Mouse (Mus musculus): ENCODE measurements around the gene Myh13. TPM values are rescaled to one million over a fixed set of nuclear protein-coding genes. Genes with fewer than 3 reads are reported as not detected.

Myh13 gene
- polyA plus RNA-seq, 1 experiment from 2014 or later, result not detected

DNA sequence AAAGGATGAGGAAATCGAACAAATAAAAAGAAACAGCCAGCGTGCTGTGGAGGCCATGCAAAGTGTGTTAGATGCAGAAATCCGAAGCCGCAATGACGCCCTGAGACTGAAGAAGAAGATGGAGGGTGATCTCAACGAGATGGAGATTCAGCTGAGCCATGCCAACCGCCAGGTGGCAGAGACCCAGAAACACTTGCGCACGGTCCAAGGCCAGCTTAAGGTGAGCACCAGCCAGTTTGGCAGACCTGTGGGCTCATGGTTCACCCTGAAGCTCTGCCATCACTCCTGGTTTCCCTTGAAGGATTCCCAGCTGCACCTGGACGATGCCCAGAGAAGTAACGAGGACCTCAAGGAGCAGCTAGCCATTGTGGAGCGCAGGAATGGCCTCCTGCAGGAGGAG, 43.1 kb downstream of the Myh13 start:
- H3K9me3 ChIP-seq, result no peaks in the 10 kb centered on the region
- 89% methylated on average over 12 of the region's 12 CpGs for WGBS
- no peaks in the 10 kb centered on the region; the same call in 1 of the 2 replicates for H3K27me3 ChIP-seq (replicated peaks; ENCODE audit: low read depth, poor library complexity, severe bottlenecking)
- no peaks in the 10 kb centered on the region for H3K36me3 ChIP-seq (replicated peaks)
- no peak overlapping the region for H3K27ac ChIP-seq (replicated peaks)
- no peak overlapping the region for H3K4me3 ChIP-seq
- DNase-seq (ENCODE audit: low spot score), result no peak
- no peaks in the 10 kb centered on the region for H3K4me1 ChIP-seq

DNA sequence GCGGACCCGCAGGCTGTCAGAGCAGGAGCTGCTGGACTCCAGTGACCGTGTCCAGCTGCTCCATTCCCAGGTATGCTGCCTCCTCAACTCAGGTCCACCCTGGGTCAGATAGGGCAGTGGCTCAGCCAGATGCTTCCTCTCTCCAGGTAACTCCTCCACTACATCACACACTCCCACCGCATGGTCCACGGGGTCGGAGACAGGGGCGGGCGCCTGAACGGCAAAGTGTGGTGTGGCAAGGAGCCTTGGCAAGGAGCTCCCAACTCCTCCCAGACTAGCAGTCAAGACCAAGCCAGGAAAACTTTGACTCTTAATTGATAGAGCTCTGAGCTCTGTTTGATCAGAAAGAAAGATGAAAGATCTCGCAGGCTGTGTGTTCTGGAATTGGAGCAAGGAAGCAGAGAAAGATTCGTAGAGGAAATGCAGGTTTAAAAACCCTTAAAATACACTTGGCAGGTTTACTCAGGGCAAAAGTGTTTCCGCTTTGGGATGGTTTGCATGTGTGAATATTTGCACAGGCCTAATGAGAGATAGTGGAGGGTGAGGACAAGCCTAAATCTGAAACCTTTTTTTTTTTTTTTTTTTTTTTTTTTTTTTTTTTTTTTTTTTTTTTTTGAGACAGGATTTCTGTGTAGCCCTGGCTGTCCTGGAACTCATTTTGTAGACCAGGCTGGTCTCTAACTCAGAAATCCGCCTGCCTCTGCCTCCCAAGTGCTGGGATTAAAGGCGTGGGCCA, 43.7 kb downstream of the Myh13 start:
- no peak overlapping the region for H3K27ac ChIP-seq (replicated peaks)
- H3K4me1 ChIP-seq, result no peaks in the 10 kb centered on the region
- DNase-seq (ENCODE audit: low spot score), result no peak
- no peaks in the 10 kb centered on the region; the same call in 1 of the 2 replicates for H3K27me3 ChIP-seq (replicated peaks; ENCODE audit: low read depth, poor library complexity, severe bottlenecking)
- H3K36me3 ChIP-seq (replicated peaks), result no peaks in the 10 kb centered on the region
- H3K4me3 ChIP-seq, result no peak overlapping the region
- WGBS, result 92% methylated on average over 14 of the region's 14 CpGs
- no peaks in the 10 kb centered on the region for H3K9me3 ChIP-seq

DNA sequence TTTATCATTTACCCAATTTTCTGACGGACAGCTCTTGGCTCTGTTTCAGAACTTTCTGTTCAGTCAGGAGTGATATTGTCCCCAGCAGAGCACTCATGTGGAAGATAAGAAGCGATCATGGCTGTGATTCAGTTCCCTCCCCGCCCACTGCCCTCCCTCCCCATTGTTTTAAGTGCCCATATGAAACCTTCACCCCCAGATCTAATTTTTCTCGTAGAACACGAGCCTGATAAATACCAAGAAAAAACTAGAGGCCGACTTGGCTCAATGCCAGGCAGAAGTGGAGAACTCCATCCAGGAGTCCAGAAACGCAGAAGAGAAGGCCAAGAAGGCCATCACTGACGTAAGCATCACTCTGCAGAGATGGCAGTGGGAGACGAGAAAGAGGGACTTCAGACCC, 45.5 kb downstream of the Myh13 start:
- Histone ChIP-seq H3K27ac (replicated peaks) (no peak overlapping the region), H3K9me3 (no peaks in the 10 kb centered on the region), H3K4me1 (no peaks in the 10 kb centered on the region), H3K36me3 (replicated peaks) (no peaks in the 10 kb centered on the region), H3K27me3 (replicated peaks; ENCODE audit: low read depth, poor library complexity, severe bottlenecking) (no peaks in the 10 kb centered on the region), H3K4me3 (no peak overlapping the region)
- DNase-seq (ENCODE audit: low spot score), result no peak
- 85% methylated on average over 9 of the region's 9 CpGs for WGBS

DNA sequence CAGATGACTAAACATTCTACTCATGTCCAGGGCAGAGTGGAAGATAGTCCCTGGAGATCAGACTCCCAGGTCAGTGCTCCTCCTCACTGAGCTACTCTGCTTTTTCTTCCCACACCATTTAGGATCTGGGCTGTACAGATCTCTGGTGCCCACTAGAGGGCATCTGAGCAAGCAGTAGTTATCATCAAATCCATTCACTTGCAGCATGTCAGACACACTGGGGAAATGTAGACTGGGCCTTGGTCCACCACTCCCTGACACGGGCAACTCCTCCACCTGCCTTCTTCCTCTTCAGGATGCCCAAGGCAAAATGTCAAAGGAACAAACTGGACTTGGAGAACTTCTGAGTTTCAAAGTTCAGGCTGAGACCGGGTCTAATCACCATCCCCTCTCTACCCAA, 51.9 kb downstream of the Myh13 start:
- WGBS, result 60% methylated on average over 2 of the region's 2 CpGs
- peak; percentile 19 for DNase-seq (ENCODE audit: low spot score)
- Histone ChIP-seq H3K36me3 (replicated peaks) (no peaks in the 10 kb centered on the region), H3K4me3 (no peak overlapping the region), H3K4me1 (no peaks in the 10 kb centered on the region), H3K9me3 (no peaks in the 10 kb centered on the region), H3K27me3 (replicated peaks; ENCODE audit: low read depth, poor library complexity, severe bottlenecking) (peaks cover 9% of the 10 kb centered on the region), H3K27ac (replicated peaks) (no peak overlapping the region)

DNA sequence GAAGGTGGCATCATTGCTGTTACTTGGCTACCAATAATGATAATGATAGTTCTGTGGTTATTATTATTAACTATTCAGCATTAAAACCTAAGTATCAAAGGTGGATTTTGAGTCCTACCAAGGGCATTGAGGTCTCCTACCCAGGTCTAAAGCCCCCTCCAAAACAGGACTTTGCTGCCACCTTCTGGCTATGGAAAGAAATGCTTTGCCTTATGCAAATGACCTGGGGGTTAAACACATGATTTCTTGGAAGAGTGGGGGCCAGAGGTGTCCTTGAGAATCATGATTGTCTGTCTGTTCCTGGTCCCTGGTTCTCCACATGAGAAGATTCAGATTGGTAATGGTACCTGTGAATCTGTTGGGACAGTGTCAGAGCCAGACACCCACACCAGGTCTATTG, 54.9 kb downstream of the Myh13 start:
- no peak overlapping the region for H3K27ac ChIP-seq (replicated peaks)
- H3K36me3 ChIP-seq (replicated peaks), result no peaks in the 10 kb centered on the region
- H3K9me3 ChIP-seq, result no peaks in the 10 kb centered on the region
- H3K4me3 ChIP-seq, result no peak overlapping the region
- H3K4me1 ChIP-seq, result peaks cover 14% of the 10 kb centered on the region
- peaks cover 9% of the 10 kb centered on the region for H3K27me3 ChIP-seq (replicated peaks; ENCODE audit: low read depth, poor library complexity, severe bottlenecking)
- no peak for DNase-seq (ENCODE audit: low spot score)

DNA sequence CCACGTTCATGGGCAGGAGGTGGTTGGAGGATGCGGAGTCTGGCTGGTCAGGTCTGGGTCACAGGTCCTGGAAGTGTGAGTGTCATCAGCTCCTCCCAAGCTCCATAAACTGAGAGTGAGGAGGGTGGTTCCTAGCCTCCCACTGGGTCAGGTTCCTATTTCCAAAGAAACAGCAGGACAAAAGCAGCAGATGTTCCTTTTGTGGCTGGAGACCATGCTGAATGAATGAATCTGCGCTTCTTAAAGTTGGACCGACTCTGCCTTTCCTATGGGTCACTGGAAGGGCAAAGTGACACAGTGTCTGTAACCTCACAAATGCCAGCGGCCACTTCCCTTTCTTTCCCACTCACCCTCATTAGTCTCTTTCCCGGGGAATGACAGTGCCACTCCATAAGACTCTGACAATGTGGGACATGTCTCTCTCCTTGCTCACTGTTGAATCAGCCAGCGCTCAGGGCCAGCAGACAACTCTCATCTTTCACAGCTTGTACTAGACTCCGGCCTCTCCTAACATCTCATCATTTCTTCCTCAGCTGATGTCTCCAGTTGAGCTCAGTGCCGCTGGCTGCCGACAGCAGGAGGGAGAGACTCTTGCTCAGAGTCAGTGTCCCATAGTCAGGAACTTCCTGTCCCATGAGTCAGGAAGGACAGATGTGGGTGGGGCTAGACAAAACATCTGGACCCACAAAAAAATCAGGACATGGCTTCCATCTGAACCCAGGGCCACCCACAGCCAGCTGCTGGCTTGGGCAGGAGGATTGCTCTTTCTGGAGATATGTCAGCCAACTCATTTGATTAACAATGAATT, 58.4 kb downstream of the Myh13 start:
- Histone ChIP-seq H3K36me3 (replicated peaks) (no peaks in the 10 kb centered on the region), H3K4me1 (peaks cover 14% of the 10 kb centered on the region), H3K4me3 (no peak overlapping the region), H3K9me3 (no peaks in the 10 kb centered on the region), H3K27ac (replicated peaks) (no peak overlapping the region), H3K27me3 (replicated peaks; ENCODE audit: low read depth, poor library complexity, severe bottlenecking) (peaks cover 9% of the 10 kb centered on the region)
- DNase-seq (ENCODE audit: low spot score), result peak; percentile 15
- 45% methylated on average over 10 of the region's 10 CpGs for WGBS

DNA sequence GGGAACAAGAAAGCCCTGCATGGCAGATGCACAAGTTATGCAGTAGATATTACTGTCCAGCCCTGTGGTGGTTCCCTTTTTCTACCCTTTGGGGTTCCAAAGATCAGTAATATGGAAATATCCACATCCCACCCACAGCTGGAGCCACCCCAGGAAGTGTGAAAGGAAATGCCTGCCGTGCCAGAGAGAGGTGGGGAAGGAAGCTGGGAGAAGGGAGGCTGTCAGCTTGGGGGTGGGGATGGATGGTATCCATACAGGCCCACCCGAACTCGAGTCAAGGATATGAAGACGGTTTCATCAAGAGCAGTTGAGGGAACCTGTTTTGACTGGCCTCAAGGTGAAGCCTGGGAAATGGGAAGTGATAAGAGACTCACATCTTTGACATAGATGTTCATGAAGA, 60.4 kb downstream of the Myh13 start:
- H3K27ac ChIP-seq (replicated peaks), result no peak overlapping the region
- H3K9me3 ChIP-seq, result no peaks in the 10 kb centered on the region
- no peaks in the 10 kb centered on the region for H3K36me3 ChIP-seq (replicated peaks)
- no peak overlapping the region for H3K4me3 ChIP-seq
- 79% methylated on average over 4 of the region's 4 CpGs for WGBS
- no peak for DNase-seq (ENCODE audit: low spot score)
- peaks cover 9% of the 10 kb centered on the region for H3K27me3 ChIP-seq (replicated peaks; ENCODE audit: low read depth, poor library complexity, severe bottlenecking)
- peaks cover 16% of the 10 kb centered on the region for H3K4me1 ChIP-seq

DNA sequence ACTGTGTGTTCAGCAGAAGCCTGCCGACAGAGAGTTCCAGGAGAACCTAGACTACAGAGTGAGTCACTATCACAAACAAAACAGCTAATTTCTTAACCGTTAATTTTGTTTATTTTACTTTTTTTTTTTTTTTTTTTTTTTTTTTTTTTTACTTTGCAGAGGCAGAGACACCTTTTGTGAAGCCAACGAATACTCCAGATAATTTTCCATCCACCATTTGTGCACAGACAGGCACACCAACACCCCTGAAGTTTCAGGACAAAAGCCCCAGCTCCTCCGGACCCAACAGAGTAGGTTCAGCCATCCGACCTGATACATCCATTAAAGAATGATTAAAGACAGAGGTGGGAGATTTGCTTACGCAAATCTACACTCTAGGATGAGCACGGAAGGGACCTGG, 63.2 kb downstream of the Myh13 start:
- H3K4me3 ChIP-seq, result no peak overlapping the region
- H3K4me1 ChIP-seq, result peaks cover 15% of the 10 kb centered on the region
- H3K27me3 ChIP-seq (replicated peaks; ENCODE audit: low read depth, poor library complexity, severe bottlenecking), result no peaks in the 10 kb centered on the region
- H3K9me3 ChIP-seq, result peaks cover 7% of the 10 kb centered on the region; the same call in 1 of the 2 replicates
- no peak for DNase-seq (ENCODE audit: low spot score)
- H3K36me3 ChIP-seq (replicated peaks), result no peaks in the 10 kb centered on the region
- 87% methylated on average over 7 of the region's 7 CpGs for WGBS
- no peak overlapping the region for H3K27ac ChIP-seq (replicated peaks)

DNA sequence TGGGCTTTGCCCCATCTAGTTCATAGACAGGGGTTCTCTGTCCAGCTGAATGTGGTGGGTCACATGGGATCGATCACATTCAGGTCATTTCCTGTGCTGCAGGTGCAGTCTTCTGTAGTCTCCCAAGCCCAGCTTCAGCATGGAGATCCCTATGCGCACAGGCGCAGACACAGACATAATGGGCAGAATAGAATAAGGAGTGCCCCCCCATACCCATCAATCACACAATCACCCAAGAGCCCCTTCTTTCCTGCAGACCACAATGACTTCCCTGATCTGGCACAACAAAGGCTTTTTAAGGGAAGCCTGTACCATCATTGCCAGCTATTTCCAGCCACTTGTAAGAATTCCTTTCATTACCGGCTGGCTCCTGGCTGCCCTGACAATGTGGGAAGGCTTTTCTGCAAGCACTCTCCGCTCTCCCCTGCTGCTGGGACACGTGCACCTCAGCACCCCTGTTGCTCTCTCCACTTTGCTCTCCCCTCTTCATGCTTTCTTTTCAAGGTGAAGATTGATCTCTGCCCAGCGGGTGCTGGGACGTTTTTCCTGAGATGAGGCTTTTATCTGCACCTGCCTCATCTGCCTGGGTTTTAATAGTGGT, 65.5 kb downstream of the Myh13 start:
- Histone ChIP-seq H3K4me1 (peaks cover 12% of the 10 kb centered on the region; the same call in 1 of the 2 replicates), H3K27me3 (replicated peaks; ENCODE audit: low read depth, poor library complexity, severe bottlenecking) (no peaks in the 10 kb centered on the region), H3K9me3 (peaks cover 7% of the 10 kb centered on the region; the same call in 1 of the 2 replicates), H3K36me3 (replicated peaks) (no peaks in the 10 kb centered on the region), H3K27ac (replicated peaks) (no peak overlapping the region), H3K4me3 (no peak overlapping the region)
- DNase-seq (ENCODE audit: low spot score), result no peak
- WGBS, result 37% methylated on average over 8 of the region's 8 CpGs

DNA sequence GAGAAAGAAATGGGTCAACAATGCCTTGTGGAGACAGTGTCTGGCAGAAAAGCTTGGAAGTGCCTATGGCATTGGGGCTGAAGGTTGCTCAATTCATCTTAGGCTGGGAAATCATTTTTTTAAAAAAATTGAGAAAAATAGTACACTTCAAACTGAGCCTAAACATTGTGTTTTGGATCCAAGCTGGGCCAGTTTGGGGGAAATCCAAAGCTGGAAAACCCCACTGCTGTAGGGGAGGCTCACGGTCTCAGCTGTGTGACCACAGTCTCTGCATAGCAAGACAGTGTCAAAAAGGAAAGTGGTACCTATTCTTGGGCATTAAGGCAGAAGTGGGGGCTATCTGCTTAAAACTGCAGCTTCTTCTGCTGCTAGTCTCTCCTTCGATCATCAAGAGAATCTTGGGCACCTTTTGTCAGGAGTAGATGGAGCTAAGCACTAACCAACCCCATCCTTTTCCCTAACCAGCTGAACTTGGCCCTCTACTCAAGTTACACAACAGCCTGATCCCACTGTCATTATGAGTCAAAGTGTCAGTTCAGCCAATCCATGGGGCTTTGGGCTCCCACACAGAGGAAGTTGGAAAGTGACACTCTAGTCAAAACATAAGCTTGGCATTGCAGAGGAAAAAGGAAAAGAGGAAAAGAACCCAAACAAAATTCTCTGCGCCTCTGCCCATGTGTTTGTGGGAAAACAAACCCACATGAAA, 69.4 kb downstream of the Myh13 start:
- peaks cover 7% of the 10 kb centered on the region; the same call in 1 of the 2 replicates for H3K9me3 ChIP-seq
- no peaks in the 10 kb centered on the region for H3K36me3 ChIP-seq (replicated peaks)
- no peak for DNase-seq (ENCODE audit: low spot score)
- H3K27ac ChIP-seq (replicated peaks), result no peak overlapping the region
- H3K4me3 ChIP-seq, result no peak overlapping the region
- 76% methylated on average over 3 of the region's 3 CpGs for WGBS
- no peaks in the 10 kb centered on the region for H3K27me3 ChIP-seq (replicated peaks; ENCODE audit: low read depth, poor library complexity, severe bottlenecking)
- H3K4me1 ChIP-seq, result peaks cover 12% of the 10 kb centered on the region; the same call in 1 of the 2 replicates

DNA sequence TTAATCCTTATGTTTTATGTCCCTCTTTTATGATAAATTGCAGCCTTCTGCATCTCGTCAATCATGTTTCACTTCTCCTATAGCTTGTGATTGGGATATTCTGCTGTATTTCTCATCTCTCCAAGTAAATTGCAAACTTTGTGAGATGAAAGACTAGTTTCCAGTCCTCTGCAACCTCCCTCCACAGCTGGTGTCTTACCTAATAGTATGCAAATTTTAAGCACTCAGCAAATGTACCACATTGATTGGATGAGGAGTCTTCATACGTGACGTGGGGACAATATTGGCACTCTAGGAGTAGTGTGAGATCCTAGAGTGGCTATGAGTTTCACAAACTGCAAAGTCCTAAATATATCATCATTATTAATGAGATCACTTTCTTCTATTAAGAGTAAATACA, 70.9 kb downstream of the Myh13 start:
- Histone ChIP-seq H3K4me3 (no peak overlapping the region), H3K9me3 (peaks cover 7% of the 10 kb centered on the region; the same call in 1 of the 2 replicates), H3K36me3 (replicated peaks) (no peaks in the 10 kb centered on the region), H3K27ac (replicated peaks) (no peak overlapping the region), H3K27me3 (replicated peaks; ENCODE audit: low read depth, poor library complexity, severe bottlenecking) (no peaks in the 10 kb centered on the region), H3K4me1 (peaks cover 7% of the 10 kb centered on the region; the same call in 1 of the 2 replicates)
- 91% methylated on average over 3 of the region's 3 CpGs for WGBS
- DNase-seq (ENCODE audit: low spot score), result no peak

DNA sequence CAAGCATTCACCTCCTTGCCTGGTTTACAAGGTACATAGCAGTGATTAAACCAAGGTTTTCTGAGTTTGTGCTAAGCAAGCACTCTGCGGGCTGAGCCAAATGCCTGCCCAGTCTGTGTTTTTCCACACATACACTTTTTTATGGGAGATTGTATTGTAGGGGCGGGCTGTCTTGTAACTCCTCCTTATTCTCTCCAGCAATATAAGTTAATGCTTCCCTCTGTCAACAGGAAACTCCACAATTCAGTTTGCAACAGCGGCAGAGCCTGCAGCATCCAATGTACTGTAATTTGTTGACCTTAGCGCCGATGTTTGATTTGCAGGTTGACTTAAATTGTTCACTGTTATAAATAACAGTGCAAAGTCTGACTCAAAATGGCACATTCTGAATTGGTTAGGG, 79.5 kb downstream of the Myh13 start:
- no peaks in the 10 kb centered on the region for H3K9me3 ChIP-seq
- no peak overlapping the region for H3K4me3 ChIP-seq
- no peak overlapping the region for H3K27ac ChIP-seq (replicated peaks)
- H3K36me3 ChIP-seq (replicated peaks), result no peaks in the 10 kb centered on the region
- H3K4me1 ChIP-seq, result no peaks in the 10 kb centered on the region
- WGBS, result 89% methylated on average over 5 of the region's 5 CpGs
- no peak for DNase-seq (ENCODE audit: low spot score)
- no peaks in the 10 kb centered on the region for H3K27me3 ChIP-seq (replicated peaks; ENCODE audit: low read depth, poor library complexity, severe bottlenecking)

All from embryonic facial prominence, embryonic 10.5 days (tissue).